Mouse (Mus musculus): ENCODE results near the gene Apol6.

Gene Apol6

DNA sequence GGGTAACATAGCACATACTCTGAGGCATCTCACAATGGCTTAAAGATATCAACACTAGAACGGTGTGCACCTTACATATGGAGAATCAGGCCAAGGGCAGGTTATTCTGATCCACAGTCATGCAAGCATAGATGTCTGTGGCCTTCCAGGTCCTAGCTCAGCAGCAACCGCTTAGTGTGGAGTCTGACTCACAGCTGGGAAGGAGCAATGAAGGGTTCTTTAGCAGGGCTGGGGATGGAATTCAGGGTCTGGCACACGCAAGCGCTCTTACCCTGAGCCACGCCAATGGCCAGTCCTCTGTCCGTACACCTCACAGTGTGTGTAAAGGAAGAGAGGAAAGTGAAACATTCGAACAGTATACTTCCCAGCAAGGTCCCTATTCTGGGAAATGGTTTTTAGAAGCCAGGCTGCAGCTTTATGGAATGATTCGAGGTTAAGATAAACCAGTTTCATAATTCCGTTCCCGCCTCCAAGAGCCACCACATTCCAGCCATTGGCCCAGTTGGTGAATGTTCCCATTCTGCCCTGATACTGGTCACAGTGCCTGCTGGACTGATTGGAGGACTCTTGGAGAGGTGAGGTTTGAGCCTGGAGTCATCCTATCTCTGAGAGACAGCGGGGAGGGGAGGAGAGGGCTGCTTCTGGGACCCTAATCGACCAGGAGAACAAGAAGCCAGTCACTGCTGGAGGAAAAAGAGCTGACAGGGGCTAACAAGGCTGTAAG lies at the start of gene Apol6:
Gene Apol6 (plus strand): TSS at position 133 of the 724 bp plus-strand sequence.
- no peak for DNase-seq (ENCODE audit: low spot score)

DNA sequence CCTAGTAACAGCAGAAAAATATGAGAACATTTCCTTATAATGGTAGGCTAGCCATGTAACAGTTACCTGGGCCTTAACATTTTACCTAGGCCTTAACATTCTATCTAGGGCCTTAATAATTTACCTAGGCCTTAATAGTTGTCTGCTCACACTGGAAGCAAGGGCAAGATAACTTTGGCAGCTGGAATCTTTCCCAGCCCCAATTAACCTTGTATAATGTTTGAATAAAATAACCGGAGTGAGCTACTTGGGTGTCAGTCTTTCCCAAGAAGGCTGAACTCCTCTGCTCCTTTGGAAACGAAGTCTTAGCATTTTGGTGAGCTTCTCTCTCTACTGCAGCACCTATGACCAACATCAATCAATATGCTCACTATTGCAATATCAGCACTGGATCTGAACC lies 46.5 kb upstream of the Apol6 start:
- no peak for DNase-seq (ENCODE audit: low spot score)

DNA sequence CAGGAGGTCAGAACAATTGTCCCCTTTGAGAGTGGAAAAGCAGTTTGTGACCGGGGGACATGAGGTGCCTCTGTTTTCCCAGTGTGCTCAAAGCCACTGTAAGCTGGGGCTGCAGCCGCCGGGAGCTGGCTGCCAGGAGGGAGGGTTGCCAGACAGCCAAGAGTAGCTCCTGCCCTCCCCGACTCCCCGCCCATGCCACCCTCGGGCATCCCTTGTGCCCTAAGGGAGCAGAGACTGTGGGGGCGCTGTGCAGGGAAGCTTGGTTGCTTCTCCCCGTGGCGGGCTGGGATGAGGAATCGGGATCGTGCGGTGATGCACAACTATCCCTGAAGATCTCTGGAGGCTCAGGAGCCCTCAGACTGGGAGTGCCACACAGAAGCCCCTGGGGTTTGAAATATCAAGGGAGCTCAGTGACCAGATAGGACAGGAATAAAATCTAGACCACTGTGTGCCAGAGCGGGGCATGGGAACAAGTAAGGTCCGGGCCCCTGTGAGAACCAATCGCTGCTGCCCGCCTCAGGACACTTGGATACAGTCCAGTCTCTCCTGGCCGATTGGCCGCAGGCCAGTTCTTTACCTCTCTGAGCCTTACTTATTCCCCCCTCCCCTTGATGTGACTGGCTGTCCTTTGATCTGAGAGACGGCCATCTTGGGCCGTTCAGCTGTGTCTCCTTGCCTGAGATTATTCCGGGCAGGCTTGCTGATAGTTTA lies 45.5 kb upstream of the Apol6 start:
- DNase-seq (ENCODE audit: low spot score): peak; percentile 74

DNA sequence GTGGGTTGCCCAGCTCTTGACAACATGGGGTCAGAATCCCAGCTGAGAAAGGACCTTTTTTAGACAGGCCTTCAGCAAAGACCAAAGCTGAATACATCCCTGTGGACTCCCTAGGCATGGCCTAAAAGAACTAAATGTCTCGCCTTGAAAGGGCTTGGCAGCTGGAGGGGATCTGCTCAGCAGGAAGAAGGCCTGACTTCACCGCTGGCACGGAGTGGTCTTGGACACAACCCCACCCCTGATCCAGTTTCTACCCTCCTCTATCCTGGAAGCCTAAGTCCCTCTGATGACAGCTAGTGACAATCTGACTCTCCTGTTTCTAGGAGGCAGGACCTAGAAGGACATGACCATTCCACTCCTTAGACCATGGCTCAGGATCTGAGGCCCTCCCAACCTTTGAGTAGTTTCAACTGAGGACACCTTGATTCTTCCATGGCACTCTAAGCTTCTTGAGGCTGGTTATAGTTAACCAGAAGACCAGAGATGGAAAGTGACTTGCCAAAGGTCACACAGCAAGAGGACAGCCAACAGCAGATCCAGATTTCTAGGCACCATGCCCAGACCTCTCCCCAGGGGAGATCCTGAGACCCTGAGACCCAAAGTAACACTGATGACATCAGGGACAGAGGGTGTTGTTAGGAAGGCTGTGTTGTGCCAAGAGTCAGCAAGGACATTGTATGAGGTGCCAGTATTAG lies 41.2 kb upstream of the Apol6 start:
- DNase-seq (ENCODE audit: low spot score): peak; percentile 54

DNA sequence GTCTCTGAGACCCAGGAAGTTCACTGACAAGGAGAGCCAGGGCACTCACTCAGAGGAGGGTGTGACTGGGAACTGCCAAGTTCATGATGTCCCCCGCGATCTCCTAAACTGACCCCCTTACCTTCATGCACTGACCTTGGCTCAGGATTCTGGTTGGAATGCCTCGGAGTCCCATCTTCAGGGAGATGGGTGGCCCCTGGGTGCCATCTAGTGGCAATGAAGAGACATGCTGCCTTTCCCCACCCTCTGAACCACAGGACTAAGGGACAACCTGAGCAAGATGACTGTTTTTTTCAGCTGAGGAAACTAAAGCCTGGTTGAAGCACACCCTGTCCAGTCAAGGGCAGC lies 40.7 kb upstream of the Apol6 start:
- peak; percentile 61 for DNase-seq (ENCODE audit: low spot score)

DNA sequence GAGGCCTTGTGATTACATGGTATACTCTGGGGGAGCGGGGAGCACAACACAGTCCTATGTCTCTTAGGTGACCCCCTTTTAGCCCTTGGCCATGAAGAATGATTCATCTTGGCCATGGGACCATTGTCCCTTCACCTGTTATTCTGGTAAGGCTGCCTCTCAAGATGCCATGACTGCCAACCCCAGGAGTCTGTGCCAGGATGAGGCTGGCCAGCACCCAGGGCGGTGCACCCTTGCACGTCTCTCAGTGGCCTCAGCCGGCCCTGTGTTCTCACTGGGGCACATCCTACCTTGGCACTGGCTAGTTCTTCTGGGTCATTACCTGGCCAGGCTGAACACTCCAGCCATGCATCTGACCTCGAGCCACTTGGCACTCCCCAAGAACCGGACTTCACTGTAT lies 35.7 kb upstream of the Apol6 start:
- DNase-seq (ENCODE audit: low spot score): no peak

DNA sequence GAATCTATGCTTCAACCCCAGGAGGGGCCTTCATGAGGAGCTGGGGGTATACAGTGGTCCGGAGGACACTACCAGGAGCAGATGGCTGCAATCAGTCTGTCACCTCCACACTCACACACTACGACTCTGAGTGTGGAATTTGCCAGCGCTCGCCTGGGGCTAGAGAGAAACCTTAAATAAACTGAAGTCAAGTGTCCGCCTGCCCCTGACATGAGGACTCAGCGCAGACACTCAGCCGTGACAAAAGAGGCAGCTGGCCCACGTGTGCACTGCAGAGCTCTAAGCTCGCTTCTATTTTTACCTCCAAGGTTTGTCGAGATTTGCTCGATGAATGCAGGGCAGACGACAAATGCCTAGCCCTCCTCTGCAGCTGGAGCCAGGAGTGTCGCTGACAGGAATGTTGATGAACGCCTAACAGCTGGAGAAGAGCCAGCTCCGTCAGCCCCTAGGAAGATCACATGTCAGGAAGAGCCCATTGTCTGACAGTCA lies 30.7 kb upstream of the Apol6 start:
- DNase-seq (ENCODE audit: low spot score): peak; percentile 40

DNA sequence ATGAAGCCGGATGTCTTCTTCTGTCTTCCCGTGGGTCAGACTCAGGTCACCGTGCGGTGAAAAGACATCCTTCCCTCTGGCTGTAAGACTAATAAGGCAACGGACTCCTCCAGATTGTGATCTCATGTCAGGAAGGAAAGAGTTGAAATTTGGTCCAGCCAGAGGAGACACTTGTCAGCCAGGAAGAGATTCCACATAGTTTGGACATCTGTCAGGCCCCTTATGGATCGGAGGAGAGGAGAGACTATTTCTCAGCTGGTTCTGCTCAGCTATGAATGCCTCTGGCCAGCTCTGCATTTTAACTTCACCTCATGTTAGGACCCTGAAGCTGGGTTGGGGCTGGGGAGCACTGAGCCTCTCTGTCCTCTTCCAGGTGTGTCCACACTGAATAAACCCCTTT lies 30.1 kb upstream of the Apol6 start:
- no peak for DNase-seq (ENCODE audit: low spot score)

DNA sequence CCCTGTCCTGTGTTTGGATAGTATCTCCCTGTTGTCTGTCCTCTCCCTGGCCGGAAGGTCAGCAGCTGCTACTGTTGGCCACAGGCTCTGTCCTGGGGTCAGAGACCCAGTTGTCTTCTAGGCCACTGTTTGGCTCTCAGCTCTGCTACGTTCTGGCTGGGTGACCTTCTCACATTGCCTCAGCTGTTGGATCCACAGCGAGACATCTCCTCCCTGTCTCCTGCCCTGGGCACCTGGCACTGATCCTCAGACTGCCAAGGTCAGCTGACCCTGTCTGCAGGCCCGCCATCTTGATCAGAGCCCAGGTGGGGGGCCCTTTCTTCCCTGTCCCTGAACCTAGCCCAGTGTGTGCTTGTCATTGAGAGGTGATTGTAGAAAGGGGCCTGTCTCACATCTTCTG lies 29.5 kb upstream of the Apol6 start:
- DNase-seq (ENCODE audit: low spot score): peak; percentile 50

DNA sequence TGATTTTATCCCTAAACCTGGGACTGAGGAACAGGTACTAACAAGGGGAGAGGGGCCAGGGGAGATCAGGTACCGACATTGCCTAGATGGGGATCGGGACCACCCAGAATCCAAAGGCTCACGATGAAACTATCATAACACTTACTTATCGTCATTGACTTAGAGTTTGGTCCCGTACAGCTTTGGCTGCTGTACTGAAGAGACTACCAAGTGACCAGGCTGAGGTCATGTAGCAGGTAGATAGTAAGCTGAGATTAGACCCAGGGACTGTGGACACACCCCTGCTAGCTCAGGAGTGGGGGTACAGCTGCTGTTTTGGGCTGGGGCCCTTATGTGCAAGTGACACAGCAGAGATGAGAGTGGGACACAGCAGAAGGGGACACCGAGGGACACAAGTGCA lies 28.0 kb upstream of the Apol6 start:
- DNase-seq (ENCODE audit: low spot score): no peak

DNA sequence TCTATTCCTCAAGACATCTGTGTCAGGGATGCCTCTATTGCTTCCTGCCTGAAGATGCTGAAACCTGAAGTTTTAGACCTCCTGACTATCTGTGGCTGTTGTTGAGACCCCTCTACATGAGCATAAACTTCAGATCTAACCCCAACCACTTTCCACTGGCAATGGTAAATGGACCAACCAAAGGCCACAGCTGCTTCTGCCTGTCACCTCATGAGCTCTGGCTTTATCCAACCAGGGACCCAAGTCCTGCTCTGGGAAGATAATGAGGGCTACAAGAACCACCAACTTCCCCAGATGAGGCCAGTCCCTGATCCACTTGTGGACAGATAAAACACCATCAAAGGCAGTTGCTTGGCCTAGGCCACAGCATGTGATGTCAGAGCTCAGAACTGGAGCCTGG lies 26.6 kb upstream of the Apol6 start:
- DNase-seq (ENCODE audit: low spot score): no peak

DNA sequence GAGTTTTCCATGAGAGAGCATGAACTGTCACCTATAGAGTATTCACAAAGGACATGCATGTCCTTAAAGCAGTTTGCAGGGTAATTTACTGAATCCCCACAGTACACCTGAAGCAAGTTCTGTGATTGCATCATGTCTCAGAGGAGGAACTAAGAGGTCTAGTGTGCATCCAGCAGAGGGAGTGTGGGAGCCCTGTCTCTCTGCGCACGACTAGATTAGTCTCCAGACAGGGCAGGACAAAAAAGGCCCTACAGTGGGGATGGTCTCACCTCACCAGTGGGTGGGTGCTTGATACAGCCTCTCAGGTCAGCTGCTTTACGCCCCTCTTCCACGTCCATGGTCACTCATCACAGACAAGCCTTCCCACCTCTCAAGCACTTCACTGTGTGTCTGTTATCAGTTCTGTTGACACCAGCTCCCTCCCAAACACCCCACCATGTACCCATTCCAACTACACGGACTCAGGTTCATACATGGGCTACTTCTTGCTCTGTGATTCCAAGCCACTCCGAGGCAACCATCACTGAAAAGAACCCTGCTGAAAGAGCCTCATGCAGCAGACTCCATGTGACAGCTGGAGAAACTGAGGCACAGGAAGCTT lies 25.7 kb upstream of the Apol6 start:
- peak; percentile 75 for DNase-seq (ENCODE audit: low spot score)

DNA sequence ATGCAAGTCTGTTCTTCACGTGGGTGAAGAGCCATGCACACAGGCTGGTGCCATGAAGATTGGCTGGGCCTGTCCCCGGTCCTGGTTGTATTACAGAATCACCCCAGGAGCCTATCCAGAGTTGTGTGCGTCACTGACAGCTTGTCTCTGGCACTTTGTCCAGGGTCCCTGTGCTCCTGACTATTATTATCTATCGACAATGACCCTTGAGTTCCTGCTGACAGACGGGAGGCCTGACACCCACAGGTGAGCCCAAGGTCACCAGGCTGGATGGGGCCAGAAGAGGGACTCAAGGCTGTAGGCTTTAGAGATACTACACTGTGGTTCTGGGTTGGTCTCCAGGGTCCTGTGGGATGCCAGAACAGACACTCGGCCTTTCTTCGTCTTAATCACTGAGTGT lies 25.0 kb upstream of the Apol6 start:
- DNase-seq (ENCODE audit: low spot score): peak; percentile 41

DNA sequence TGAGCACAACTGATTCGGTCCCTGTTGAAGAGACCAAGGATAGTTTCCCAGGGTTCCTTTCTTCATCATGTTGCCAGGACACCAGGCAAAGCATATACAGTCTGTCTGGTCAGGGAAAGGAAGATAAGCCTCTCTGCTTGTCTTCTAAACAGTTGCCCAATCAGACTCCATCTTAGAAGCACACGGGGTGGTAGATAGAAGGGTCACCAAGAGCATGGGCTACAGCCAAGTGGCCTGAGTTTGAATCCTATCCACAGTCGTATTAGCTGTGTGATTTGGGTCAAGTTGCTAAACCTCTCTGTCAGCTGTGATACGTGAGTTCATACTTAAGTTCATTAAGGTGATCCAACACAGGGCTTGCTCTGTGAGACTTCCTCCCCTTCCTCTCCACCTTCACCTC lies 24.4 kb upstream of the Apol6 start:
- DNase-seq (ENCODE audit: low spot score): no peak

DNA sequence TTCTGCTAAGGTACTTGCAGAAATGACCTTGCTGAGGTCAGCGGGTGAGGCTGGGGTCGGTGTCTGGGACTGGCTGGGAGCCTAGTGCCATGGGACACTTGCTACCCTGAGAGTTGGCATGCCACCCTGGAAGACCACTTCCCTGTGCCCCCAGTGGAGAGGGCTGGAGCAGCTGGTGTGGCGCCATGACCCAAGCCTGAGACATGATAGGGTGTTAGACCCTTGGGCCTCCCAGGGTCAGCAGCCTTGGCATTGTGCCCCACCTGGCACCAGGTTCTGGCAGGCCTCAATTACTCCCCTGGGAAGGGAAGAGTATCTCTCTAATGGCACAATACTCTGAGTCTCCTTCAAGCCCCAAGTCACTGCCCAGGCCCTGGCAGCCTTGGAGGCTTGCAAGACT lies 23.5 kb upstream of the Apol6 start:
- DNase-seq (ENCODE audit: low spot score): no peak

DNA sequence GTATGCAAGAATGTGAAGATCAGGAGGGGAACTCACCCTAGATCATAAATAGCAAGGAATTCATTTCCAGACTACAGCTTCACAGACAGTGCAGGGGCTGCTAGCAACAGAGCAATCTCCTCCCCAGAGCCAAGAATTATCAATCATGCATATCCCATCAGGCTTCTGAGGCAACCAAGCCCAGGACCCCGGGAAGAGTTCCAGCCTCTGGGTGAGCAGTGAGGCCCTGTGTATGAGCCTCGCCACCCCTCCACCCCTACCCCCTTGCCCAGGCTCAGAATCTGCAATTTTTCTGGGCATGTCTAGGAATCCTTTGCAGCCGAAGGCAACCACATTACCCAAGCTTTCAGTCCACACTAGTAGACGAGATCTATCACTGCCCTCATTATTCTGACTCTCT lies 22.7 kb upstream of the Apol6 start:
- DNase-seq (ENCODE audit: low spot score): no peak

DNA sequence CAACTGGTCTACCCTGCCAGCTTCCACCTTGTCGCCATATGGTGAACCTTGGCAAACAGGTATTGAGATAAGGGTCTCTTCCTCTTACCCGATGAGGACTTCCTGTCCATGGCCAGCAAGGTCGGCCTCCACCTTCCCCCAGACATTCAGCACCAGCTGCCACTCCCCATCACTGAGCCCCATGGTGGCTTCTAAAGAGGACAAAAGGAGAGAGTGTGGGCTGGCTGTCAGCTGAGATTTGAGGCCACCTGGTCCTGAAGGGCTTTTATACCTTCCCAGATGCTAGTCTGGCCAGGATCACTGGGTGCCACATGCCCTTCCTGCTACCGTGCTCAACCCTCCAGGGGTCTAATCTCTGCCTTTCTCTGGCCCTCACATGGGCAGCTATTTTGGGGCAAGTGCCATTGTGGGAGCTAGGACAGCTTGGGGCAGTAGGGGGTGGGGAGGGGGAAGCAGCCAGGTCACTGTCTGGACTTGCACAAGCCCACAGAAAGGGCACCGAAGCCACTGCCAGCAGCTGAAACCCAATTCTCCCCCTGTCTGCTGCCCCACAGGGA lies 22.1 kb upstream of the Apol6 start:
- DNase-seq (ENCODE audit: low spot score): no peak

DNA sequence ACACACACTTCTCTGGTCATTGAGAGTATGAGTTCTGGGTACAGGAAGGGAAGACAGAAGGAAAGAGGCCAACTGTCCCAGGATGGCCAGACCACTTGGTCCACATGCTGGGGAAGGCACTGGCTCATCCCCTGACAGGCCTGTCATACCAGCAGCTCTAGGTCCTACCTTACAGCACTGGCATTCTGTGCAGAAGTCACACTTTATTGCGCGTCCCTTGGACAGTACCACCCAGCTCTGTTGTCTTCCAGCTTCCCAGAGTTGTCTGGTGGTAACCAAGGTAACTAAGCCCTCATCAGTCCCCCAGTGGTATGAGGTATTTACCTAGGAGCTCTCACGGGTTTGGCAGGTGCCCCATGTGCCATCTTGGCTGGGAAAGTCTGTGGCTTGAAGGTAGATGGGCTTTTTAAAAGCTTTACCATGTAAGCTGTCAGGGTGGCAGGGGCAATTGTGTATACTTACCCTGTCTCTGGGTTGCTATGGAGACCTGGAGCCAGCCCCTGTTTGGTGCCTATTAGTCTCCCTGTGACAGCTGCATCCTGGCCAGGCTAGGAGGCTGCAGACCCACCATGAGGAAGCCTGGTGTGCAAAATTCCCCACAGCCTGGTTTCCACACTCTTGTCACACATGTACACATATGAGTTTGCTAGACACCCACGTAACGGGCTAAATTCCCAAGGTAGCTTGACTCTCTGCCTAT lies 18.5 kb upstream of the Apol6 start:
- no peak for DNase-seq (ENCODE audit: low spot score)

DNA sequence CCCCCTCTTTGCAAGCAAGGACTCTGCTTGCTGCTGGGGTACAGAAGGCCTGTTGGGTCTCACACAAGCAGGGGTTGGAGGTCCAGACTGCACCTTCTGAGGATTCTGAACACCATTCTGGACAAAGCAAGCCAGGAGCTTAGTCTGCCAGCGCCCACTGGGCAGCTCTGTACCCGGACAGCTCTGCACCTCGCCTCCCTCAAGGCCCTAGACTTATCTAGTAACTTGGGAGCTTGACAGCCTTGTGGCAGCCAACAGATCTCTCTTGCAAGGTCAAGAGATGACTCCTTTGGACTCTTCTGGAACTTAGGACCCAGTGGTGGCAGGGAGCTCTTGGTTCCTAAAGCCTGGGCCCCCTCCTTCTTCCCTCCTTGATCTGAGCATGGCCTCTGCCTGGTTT lies 17.4 kb upstream of the Apol6 start:
- no peak for DNase-seq (ENCODE audit: low spot score)

DNA sequence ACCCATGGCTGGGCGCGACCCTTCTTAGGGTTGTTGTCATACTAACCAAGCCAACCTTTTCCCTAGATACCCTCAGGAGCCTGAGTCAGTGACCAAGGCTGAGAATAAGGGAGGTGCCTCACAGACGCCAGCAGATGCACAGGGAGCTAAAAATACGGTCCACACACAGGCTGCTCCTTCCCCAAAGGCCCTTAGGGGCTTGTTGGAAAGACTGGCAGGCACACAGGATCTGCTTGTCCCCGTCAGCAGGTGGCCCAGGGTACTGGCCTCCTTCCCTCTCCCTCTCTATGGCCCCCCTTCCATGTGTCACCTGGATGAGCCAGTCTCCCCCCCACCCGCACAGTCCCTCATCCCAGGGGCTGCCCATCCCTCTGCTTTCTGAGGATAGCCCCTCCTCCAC lies 16.9 kb upstream of the Apol6 start:
- DNase-seq (ENCODE audit: low spot score): no peak

DNA sequence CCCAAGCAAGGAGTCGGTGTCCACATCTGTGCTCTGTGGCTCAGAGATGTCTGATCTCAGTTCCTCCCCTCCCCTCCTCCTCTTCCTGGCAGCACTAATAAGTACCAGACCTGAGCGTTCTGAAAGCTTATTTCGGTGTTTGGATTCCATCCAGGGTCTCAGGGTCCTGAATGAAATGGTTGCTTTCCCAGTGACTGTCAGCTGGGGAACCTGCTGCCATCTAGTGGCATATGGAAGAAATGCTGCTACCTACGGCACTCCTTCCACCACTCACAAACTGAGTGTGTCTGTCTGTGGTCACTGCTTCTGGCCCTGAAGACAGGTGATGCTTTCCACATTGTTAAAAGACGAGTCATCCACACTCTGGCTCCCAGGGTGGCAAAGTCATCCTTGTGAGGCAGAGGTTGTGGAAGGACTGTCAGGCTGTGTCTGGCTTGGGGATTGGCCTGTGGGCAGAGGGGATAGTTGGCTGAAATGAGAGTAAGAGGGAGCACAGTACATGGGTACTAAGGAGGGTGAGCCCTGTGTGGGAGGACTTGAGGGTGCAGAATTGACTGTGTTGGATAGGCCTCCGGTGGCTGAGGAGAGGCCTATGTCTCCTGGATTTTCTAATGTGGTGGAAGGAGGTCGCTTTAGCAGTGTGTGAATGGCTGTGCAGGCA lies 15.1 kb upstream of the Apol6 start:
- peak; percentile 73 for DNase-seq (ENCODE audit: low spot score)
